Mouse (Mus musculus): Measurements from ENCODE around the gene Xntrpc.

The Xntrpc gene

GRCm38 (mm10) chr7:102081784-102082183 is 16.3 kb downstream of the Xntrpc start:
- DNase-seq (ENCODE audit: low spot score in 2 of 2) = no peak

DNA sequence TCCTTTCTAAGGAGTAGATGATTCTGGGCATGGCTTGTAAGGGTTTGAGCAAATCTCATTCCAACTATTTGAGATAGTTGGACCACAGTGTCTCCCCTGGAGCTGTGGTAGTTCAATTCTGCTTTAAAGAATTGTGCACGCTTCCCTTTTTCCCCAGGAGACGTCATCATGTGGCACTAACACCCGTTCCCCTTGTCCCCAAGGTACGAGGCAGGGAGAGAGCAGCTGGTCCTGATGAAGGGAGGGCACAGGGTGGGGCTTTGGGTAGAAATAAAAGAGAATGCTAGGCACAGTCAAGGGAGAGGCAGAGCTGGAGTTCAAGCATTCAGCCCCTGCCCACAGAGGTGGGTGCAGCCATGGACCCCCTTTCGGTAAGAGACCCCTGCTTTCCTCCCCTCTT is 17.3 kb downstream of the Xntrpc start, which contains the start of gene Trpc2:
Trpc2 (plus strand) TSS at position 301 of the 400 bp plus-strand sequence.
- no peak for DNase-seq (ENCODE audit: low spot score in 2 of 2)

GRCm38 (mm10) chr7:102084041-102084696 is 18.7 kb downstream of the Xntrpc start:
- DNase-seq (ENCODE audit: low spot score in 2 of 2) = no peak

- no peak for DNase-seq (ENCODE audit: low spot score in 2 of 2)
These were observed 21.8 kb downstream of the Xntrpc start for GRCm38 (mm10) chr7:102087336-102087735.

DNA sequence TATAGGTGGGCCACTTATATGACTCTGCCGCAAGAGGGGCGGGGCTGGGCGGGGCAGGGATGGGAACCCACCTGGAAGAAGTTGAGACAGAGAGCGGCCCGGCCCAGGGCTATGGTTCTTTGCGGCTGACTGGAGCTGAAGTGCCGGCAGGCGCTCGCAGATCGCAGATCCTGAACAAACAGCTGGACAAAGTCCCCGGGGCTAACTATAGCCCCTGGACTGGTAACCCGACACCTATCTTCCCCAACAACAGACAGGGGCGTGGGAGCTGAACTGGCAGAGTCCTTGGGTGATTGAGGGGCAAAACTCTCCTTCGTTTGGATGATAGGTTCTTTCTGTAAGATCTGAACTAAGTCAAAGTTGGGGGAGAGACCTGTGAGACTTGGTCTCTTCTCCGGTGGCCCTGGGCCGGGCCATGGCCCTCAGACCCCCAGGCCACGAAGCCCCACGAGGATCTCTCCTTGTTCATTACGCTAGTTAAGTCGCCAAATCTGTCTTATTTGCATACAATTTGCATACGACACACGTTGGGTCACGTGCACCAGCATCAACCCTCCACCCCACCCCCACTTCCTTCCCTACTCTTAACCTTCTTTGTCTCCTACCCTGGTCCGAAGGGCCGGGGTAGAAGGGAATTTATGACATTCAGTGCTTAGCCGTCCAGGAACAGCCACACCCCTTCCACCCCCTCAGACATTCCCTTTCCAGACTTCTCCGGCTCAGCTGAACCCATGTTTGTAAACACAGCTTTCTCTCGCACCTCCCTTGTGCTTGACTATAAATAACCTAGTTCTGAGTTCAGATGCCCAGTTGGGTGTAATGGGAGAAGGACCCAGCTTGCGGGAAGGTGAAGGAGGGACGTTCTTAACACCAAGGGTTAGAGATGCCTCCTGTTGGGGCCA is 34.5 kb downstream of the Xntrpc start:
- no peak for DNase-seq (ENCODE audit: low spot score in 2 of 2)

GRCm38 (mm10) chr7:102100868-102101267 is 35.4 kb downstream of the Xntrpc start:
- DNase-seq (ENCODE audit: low spot score in 2 of 2) = no peak

DNA sequence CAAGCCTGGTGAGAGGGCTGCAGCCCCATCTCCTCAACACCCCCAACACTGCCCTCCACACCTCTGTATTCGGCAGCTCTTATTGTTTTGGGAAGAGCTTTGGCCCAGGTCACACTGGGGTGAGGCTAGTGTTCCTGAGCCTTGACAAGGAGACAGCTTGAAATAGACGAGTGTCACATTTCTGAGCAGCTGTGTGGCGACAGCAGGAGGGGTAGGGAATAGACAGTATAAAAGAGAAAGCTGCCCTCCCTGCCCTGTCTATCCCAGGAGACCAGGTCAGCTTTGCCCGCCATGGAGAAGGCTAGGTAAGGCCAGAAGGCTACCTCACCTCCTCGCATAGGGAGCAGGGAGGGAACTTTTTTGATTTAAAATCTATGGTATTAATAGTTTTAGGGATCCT is 36.0 kb downstream of the Xntrpc start, which contains the start of gene Art1:
Art1 (plus strand) TSS at position 257 of the 400 bp plus-strand sequence.
- DNase-seq (ENCODE audit: low spot score in 2 of 2) = no peak

DNA sequence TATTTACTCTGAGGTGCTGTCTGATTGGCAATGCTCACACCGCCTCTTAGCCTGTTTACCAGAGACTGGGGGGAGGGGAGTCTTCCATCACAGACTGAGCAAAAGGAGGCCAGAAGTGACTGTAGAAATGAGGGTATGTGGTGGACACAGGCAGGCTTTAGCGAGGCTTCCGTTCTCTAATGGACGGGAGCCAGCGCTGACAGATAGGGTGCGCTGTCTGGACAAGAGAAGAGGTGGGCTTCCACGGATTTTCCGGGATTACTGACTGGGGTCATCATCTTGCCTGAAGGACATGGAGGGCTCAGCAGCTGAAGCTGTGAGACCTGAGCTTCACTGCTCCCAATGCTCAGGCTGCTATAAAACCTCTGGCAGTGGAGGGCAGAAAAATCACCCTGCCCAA is 36.7 kb downstream of the Xntrpc start:
- DNase-seq (ENCODE audit: low spot score in 2 of 2) = no peak

- no peak for DNase-seq (ENCODE audit: low spot score in 2 of 2)
These were observed 37.2 kb downstream of the Xntrpc start for GRCm38 (mm10) chr7:102102696-102103095.

DNA sequence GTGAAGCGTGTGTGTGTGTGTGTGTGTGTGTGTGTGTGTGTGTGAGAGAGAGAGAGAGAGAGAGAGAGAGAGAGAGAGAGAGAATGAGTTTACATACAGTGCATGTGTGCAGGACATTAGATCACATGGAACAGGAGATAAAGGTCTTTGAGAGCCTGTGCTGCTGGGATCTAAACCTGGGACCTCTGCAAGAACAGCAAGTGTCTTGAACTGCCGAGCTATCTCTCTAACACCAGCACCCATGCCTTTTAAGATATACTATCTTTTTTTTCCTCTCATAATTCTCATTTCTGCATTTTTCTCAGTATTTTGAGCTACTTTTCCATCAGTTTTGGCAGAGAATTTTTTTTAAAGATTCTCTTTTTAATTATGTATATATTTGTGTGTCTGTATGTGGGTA is 38.0 kb downstream of the Xntrpc start:
- no peak for DNase-seq (ENCODE audit: low spot score in 2 of 2)

GRCm38 (mm10) chr7:102104126-102104525 is 38.6 kb downstream of the Xntrpc start:
- DNase-seq (ENCODE audit: low spot score in 2 of 2) = no peak

- DNase-seq (ENCODE audit: low spot score in 2 of 2) = no peak
These were observed 41.2 kb downstream of the Xntrpc start for GRCm38 (mm10) chr7:102106700-102107141.

- DNase-seq (ENCODE audit: low spot score in 2 of 2) = no peak
These were observed 42.7 kb downstream of the Xntrpc start for GRCm38 (mm10) chr7:102108206-102108605.

- no peak for DNase-seq (ENCODE audit: low spot score in 2 of 2)
These were observed 43.7 kb downstream of the Xntrpc start, which contains the start of gene Art5 for GRCm38 (mm10) chr7:102109171-102109570. Art5 (minus strand) TSS chr7:102109489.

DNA sequence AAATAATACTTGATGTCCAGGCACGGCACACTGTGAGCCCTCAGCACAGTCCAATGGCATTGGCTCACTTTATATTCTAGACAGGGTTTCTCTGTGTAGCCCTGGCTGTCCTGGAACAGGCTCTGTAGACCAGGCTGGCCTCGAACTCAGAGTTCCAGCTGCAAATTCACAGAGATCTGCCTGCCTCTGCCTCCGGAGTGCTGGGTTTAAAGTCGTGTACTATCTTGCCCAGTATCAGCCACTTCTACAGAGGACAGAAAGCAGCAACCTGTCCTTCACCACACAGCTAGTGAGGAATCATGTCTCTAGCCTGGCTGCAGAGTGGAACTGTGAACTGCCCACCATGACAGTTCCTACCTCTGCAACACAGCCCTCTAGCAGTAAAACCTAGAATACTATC is 44.2 kb downstream of the Xntrpc start:
- no peak for DNase-seq (ENCODE audit: low spot score in 2 of 2)

DNA sequence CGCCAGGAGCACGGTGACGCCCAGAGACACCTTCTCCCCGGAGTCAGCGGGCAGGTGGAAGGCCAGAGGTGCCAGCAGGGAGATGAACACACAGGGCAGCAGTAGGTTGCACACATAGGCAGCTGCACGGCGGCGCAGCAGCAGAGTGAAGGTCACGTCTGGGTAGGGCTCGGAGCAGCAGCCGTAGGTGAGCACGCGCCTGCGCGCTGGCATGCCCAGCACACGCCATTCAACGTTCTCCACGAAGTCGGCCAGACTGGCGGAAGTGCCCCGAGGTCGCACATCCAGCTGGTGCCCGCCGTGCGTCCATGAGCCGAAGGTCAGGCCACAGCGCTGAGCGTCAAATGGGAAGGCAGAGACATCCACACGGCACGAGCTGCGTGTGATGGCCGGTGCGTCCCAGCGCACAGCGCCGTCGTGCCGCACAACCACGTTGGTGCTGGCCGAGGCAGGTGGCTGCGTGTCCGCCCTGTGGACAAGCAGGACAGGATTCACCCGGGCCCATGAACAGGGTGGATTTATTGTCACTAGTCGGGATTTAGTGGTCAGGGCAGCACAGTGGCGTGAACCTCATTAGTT is 47.7 kb downstream of the Xntrpc start:
- no peak for DNase-seq (ENCODE audit: low spot score in 2 of 2)

DNA sequence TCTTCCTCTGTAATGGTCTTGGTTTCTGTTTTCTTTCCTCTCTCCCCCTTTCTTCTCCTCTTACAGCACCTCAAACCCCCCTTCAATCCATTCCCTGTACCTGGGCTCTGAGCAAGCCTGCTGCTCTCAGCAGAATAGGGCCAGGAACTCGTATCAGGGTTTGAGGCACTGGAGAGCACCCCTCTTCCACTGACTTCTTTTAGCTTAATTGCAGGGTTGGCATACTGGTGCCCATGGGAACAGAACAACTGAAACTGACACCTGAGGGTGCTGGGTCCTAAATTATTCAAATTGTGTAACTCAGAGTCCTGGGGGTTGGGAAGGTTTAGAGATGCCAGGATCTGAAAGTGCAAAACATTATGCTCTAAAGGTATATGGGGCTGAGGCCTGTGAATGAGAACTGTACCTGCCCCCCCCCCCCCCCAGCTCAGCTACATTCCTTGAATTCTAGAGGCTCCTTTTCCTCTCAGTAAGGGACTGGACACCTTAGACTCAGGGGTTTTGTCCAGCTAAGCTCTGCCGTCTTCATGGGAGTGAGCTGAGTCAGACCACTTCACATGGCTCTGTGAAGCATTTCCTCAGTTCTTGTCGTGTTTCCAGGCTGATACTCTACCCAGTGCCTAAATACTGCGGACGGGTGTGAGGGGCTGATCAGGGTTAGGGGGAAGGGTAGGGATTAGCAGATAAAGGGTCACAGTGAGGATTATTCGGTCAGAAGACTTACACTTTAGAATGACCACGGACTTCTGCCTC is 51.2 kb downstream of the Xntrpc start, which contains the start of gene Chrna10:
Chrna10 (minus strand) TSS at position 250 of the 753 bp plus-strand sequence.
- DNase-seq (ENCODE audit: low spot score in 2 of 2) = no peak

DNA sequence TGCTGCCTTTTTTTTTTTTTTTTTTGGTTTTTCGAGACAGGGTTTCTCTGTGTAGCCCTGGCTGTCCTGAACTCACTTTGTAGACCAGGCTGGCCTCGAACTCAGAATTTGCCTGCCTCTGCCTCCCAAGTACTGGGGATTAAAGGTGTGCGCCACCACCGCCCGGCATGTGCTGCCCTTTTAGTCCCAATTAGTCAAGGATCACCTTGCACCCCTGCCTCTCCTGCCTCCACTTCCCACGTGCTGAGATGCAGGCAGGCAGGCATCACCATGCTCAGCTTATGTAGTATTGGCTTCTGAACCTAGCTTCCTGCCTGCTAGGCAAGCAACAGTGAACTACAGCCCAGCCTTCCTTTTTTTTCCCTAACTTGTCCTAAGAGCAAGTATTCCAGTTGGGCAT is 51.9 kb downstream of the Xntrpc start:
- DNase-seq (ENCODE audit: low spot score in 2 of 2) = peak in 1 of 2 experiments; percentile 17

DNA sequence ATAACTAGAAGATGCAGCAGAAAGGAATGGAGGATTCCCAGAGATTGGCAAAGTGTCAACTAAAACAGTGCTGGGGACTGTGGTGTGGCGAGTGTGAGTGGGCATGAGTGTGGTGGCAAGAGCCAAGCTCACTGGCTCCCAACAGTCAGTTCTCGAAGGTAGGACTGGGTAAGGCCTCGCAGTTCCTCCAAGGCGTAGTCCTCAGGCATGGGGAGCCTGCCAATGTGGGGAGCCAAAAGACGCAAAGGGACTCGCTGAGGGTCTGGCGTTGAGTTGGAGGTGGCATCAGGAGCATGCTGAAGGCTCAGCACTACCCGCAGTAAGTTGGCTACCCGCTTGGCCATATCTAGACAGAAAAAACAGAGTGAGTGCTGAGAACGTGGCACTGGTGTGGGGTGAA is 54.8 kb downstream of the Xntrpc start:
- DNase-seq (ENCODE audit: low spot score in 2 of 2) = no peak

DNA sequence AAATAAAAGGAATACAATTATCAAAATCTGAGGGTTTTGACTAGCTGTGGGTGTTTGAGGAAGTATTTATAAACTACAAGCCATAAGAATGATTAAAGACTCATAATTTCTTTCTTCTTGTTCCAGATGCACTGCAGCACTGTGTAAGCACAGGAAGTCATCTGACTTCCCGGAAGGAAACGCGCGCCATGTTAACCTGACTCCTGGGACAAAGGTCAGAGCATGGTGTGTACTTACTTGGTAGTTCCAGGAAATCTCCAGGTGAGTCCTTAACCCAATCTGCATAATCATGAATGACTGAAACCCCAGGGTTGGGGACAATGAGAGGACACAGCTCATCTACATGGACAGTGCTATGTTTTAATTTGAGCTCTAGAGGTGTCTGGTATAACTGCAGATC is 66.9 kb downstream of the Xntrpc start:
- DNase-seq (ENCODE audit: low spot score in 2 of 2) = no peak

GRCm38 (mm10) chr7:102137464-102137863 is 72.0 kb downstream of the Xntrpc start:
- peak in 1 of 2 experiments; percentile 44 for DNase-seq (ENCODE audit: low spot score in 2 of 2)

DNA sequence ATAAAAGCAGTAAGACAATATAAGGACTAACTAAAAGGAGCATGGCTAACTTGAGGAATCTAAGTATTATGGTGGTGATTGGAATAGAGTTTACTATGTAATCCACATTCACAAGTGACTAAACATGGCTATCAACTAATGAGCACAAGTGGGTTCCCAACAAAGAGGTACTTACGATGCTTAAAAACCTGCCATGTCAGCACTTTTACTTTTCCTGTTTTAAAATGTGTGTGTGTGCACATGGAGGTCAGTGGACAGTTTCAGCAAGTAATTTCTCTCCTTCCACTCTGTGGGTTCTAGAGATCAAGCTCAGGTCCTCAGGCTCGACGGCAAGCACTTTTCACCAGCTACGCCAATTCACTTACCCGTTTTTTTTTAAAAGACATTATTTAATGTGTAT is 72.4 kb downstream of the Xntrpc start:
- no peak for DNase-seq (ENCODE audit: low spot score in 2 of 2)
